Mouse (Mus musculus): ENCODE data around the gene Scgb2b19.
"Not testable (repeated sequence)": the region's sequence is repeated elsewhere in the genome, so short reads cannot be mapped to it uniquely, and the experiment has no call there.

Gene Scgb2b19

DNA sequence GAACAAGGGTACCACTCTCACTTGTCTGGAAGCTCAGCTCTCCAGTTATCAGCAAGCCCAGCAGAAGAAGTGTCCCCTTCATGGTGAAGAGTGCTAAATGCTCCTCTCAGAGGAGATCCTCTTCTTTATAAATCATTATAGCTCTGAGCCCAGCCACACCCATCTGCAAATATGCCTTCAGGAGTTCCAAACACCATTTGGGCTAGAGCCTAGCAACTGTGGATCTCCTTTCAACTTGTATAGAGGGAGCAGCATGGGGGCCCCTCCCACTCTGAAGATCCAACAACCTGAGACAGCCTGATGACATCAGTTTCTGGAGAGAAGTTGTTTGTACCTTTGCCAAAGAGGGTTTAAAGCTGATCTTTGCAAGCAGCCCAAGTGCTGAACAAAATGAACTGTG lies at the start of gene Scgb2b19:
TSS of gene Scgb2b19 (minus strand) at position 101 of the 400 bp plus-strand sequence.
- not testable (repeated sequence) for DNase-seq (ENCODE audit: inconsistent ontology term)

DNA sequence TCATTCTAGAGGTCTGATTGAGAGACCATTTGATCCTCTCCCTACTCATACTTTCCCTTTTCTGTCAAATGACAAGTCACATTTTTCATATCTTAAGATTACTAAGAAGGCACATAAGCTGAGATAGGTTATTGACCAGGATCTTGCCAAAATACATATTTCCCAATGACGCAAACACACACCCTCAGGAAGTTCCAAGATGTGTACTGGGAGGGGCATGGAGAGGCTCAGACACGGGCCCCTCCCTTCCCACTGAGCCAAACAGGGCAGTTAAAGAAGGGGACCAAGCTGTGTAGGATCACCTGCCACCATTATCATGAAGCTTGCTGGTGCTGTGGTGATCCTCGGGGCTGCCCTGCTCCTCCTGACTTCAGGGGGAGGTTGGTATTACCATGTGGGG lies 6.9 kb upstream of the Scgb2b19 start, which contains the start of gene Scgb1b19:
TSS of gene Scgb1b19 (plus strand) at position 301 of the 400 bp plus-strand sequence.
- not testable (repeated sequence) for DNase-seq (ENCODE audit: inconsistent ontology term)
